Mouse (Mus musculus) megakaryocyte-erythroid progenitor cell, adult 5 weeks (primary cell): ENCODE results near the gene Trmt10b. TPM values are rescaled to one million over a fixed set of nuclear protein-coding genes. Genes with fewer than 3 reads are reported as not detected.

Source experiments
- polyA plus RNA-seq: library from polyadenylated mRNA; stranded (reverse); fragments of >175 nt; gene quantifications from 2 replicates; pipeline ENCODE4 v1.2.3, GENCODE M21; 2012

The Trmt10b gene
- 1.8 and 3.0 TPM in 2 replicates for polyA plus RNA-seq

DNA sequence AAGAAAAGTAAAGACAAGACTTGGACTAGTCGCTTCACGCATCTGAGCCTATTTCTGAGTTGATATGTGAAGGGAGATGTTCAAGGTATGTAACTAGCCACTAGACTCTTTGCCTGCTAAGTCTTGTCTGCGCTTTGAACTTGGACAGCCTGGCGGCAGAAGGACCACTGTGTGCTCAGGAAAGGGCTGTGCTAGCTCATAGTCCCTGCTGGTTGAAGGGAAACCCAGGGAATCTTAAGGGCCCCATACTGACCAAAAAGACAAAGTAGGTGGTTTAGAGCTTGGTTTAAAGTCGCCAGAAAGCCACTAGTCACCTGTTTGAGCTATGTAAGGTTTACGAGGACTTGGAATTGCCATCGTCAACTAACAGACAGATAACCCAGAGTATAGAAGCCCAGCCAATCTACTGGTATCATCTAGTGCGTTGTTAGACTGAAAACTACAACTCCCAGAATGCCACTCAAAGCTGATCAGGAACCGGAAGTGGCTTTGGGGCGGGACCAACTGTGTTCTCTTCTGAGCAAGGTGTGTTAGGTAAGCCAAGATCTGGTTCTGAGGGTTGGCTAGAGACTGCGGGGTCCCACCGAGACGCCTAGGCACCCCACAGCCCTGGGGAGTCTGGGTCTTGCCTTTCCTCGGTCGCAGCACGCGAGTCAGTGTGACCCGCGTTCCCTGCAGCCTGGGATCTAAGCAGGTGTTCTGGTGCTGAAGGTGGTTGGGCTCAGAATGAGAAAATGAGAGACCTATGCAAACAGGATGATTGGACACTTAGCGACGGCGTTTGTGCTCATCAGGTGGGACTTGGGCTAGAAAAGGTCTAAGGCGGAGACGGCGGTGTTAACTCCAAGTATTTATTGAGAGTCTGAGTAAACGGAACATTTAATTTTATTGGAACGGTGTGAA, at the start of gene Trmt10b:
Gene Trmt10b (plus strand): TSS at position 466 of the 903 bp plus-strand sequence.

DNA sequence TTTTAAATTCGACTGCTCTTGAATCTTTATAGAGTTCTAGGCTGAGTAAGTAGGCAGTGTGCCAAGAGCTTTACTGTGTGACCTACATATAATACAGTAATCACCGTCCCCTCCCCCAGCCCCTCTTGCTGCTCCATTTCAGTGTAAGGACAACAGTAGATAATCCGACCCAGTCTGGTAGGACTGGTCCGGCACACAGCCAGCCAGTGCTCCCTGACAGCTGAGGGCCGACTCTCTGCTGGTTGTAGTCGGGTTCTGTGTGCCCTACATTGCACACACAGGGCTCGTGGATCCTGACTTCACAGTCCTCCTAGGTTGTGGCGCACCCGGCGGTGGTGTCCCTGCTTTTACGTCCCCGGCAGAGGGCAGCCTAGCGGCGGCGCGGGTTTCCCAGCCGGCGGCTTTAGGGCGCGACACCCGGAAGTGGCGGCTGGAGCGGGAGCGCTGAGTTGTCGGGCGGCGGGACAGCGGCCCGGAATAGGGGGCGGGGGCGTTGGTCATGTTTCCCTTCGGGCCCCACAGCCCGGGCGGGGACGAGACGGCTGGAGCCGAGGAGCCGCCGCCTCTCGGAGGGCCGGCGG, 44.8 kb downstream of the Trmt10b start, which contains the start of gene Dcaf10:
Gene Dcaf10 (plus strand): TSS at position 433 of the 581 bp plus-strand sequence.

GRCm38 (mm10) chr4:45342286-45343155, 45.6 kb downstream of the Trmt10b start, which contains the start of gene Exosc3:
TSS of gene Exosc3 (minus strand) at chr4:45342732.

Other genes starting within 250 kb of the Trmt10b start
- 3.9 and 4.4 TPM in 2 replicates for gene Fbxo10, start 212.5 kb upstream of the Trmt10b start, polyA plus RNA-seq
- gene Tomm5, start 189.0 kb upstream of the Trmt10b start, polyA plus RNA-seq, result 90.0 and 103 TPM in 2 replicates
- 0.04 and 0.09 TPM in 2 replicates for gene Frmpd1, start 112.3 kb upstream of the Trmt10b start, polyA plus RNA-seq
- gene Dcaf10, start 45.0 kb downstream of the Trmt10b start, polyA plus RNA-seq, result 40.7 and 42.2 TPM in 2 replicates
- 74.8 and 75.8 TPM in 2 replicates for gene Exosc3, start 45.6 kb downstream of the Trmt10b start, polyA plus RNA-seq
- gene Slc25a51, start 111.6 kb downstream of the Trmt10b start, polyA plus RNA-seq, result 23.4 and 23.9 TPM in 2 replicates
- 7.1 and 7.3 TPM in 2 replicates for gene Shb, start 235.3 kb downstream of the Trmt10b start, polyA plus RNA-seq